7 mouse cellular contexts compared by ENCODE assay signal in the genomic region with DNA sequence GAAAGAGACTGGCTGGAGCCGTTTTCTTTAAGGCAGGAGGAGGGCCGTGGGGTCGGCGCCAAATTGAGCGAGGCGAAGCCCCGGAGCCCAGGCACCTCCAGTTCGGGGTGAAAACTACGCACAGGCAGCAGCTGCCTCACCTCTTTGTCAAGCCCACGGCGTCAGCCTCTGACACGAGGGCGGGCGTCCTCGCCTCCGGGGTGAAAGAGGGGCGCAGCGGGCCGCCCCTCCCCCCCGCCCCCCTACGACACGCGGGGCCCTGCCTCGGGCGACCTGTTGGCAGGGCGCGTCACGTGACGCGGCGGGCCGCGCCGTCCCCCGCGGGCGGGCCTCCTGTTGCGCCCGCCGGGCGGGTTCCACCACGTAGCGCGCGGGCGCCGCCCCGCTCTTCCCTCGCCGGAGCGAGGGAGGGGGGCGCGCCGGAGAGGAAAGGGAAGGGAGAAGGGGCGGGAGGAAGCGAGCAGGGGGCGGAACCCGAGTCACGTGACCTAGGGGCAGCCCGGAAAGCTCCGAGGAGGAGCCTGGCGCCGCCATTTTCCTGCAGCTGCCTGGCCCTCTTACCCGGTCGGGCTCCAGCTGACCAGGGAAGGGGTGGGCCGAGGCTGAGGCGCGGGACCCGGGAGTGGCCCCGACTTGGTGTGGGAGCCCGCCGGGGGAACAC. TPM values are rescaled to one million over a fixed set of nuclear protein-coding genes. Genes with fewer than 3 reads are reported as not detected.
DNase-seq lines count a peak whose midpoint lies in the region; ATAC-seq and TF ChIP-seq lines count a peak whose summit lies in the region.

A gene (plus strand): TSS at position 482 of the 661 bp plus-strand sequence.

- peak; percentile 98 for DNase-seq in adrenal gland, postnatal 25 days
- peak; percentile 99 for DNase-seq in heart, adult 18-20 months
- peak; percentile 98 for DNase-seq in kidney, adult 2 months
- peak; percentile 94 to 98 for DNase-seq in spleen, adult 2 months (ENCODE audit: low read depth in 1 of 2, low spot score in 2 of 2)

- H3K4me3 ChIP-seq in embryonic facial prominence, embryonic 12.5 days = peak within 1 kb of the TSS; percentile 92
- peak within 1 kb of the TSS; percentile 93 for H3K4me3 ChIP-seq in kidney, adult 2 months (ENCODE audit: insufficient read depth, low read depth, low read length)
- H3K4me3 ChIP-seq in limb, embryonic 12.5 days (replicated peaks) = peak within 1 kb of the TSS; percentile 89
- peak within 1 kb of the TSS; percentile 97 for H3K4me3 ChIP-seq in midbrain, embryonic 15.5 days
- H3K4me3 ChIP-seq in spleen, adult 2 months (ENCODE audit: extremely low read depth, insufficient read depth, insufficient read length) = peak within 1 kb of the TSS; percentile 91

- peak within 1 kb of the TSS; percentile 69 for H3K4me2 ChIP-seq in embryonic facial prominence, embryonic 12.5 days (replicated peaks)
- peak within 1 kb of the TSS; percentile 70 for H3K4me2 ChIP-seq in limb, embryonic 12.5 days
- peak within 1 kb of the TSS; percentile 86 for H3K4me2 ChIP-seq in midbrain, embryonic 15.5 days

- H3K27ac ChIP-seq in embryonic facial prominence, embryonic 12.5 days = peak within 1 kb of the TSS; percentile 98
- H3K27ac ChIP-seq in kidney, adult 2 months (ENCODE audit: insufficient read depth, low read depth, low read length) = peak within 1 kb of the TSS; percentile 99
- peak within 1 kb of the TSS; percentile 98 for H3K27ac ChIP-seq in limb, embryonic 12.5 days
- H3K27ac ChIP-seq in midbrain, embryonic 15.5 days = peak within 1 kb of the TSS; percentile 98
- H3K27ac ChIP-seq in spleen, adult 2 months (ENCODE audit: insufficient read depth, low read length) = peak within 1 kb of the TSS; percentile 98

- WGBS in embryonic facial prominence, embryonic 12.5 days = under 1% methylated on average over 61 of the region's 72 CpGs
- WGBS in kidney, adult 2 months = 1% methylated on average over 44 of the region's 72 CpGs
- under 1% methylated on average over 40 of the region's 72 CpGs for WGBS in limb, embryonic 12.5 days
- WGBS in midbrain, embryonic 15.5 days = under 1% methylated on average over 56 of the region's 72 CpGs
- WGBS in spleen, adult 2 months = 2% methylated on average over 62 of the region's 72 CpGs

- TF ChIP-seq CTCF in kidney, adult 2 months (conservative IDR thresholded peaks at IDR 0.05; ENCODE audit: insufficient read depth, insufficient read length, low read depth, low read length) = no peak
- no peak for TF ChIP-seq CTCF in spleen, adult 2 months (IDR thresholded peaks at IDR 0.05; ENCODE audit: extremely low read depth, insufficient read depth, insufficient read length, insufficient replicate concordance)

- peak; percentile 94 for ATAC-seq in embryonic facial prominence, embryonic 12.5 days (ENCODE audit: insufficient number of reproducible peaks, insufficient read depth, low FRiP score, low TSS enrichment)
- ATAC-seq in limb, embryonic 12.5 days (ENCODE audit: insufficient number of reproducible peaks, insufficient read depth, low FRiP score, low TSS enrichment, low read depth) = peak; percentile 95
- peak; percentile 95 for ATAC-seq in midbrain, embryonic 15.5 days (replicated peaks)

- H3K4me1 ChIP-seq in embryonic facial prominence, embryonic 12.5 days = peaks cover 12% of the 10 kb centered on the region; the same call in 1 of the 2 replicates
- H3K4me1 ChIP-seq in kidney, adult 2 months (ENCODE audit: control insufficient read depth, insufficient read depth, low read length) = peaks cover 12% of the 10 kb centered on the region; the same call in 1 of the 2 replicates
- H3K4me1 ChIP-seq in limb, embryonic 12.5 days (replicated peaks) = peaks cover 14% of the 10 kb centered on the region
- peaks cover 21% of the 10 kb centered on the region for H3K4me1 ChIP-seq in midbrain, embryonic 15.5 days
- H3K4me1 ChIP-seq in spleen, adult 2 months (ENCODE audit: control insufficient read depth, insufficient read depth, insufficient read length) = no peaks in the 10 kb centered on the region; the same call in 1 of the 2 replicates

- peak within 1 kb of the TSS; percentile 96 for H3K9ac ChIP-seq in embryonic facial prominence, embryonic 12.5 days
- peak within 1 kb of the TSS; percentile 96 for H3K9ac ChIP-seq in limb, embryonic 12.5 days (replicated peaks)
- H3K9ac ChIP-seq in midbrain, embryonic 15.5 days = peak within 1 kb of the TSS; percentile 98

- H3K9me3 ChIP-seq in embryonic facial prominence, embryonic 12.5 days = no peaks in the 10 kb centered on the region
- H3K9me3 ChIP-seq in limb, embryonic 12.5 days = no peaks in the 10 kb centered on the region
- no peaks in the 10 kb centered on the region for H3K9me3 ChIP-seq in midbrain, embryonic 15.5 days

- no peaks in the 10 kb centered on the region for H3K27me3 ChIP-seq in embryonic facial prominence, embryonic 12.5 days
- no peaks in the 10 kb centered on the region for H3K27me3 ChIP-seq in kidney, adult 2 months (replicated peaks; ENCODE audit: control insufficient read depth, insufficient read depth, low read length)
- no peaks in the 10 kb centered on the region for H3K27me3 ChIP-seq in limb, embryonic 12.5 days
- H3K27me3 ChIP-seq in midbrain, embryonic 15.5 days (replicated peaks) = no peaks in the 10 kb centered on the region
- H3K27me3 ChIP-seq in spleen, adult 2 months (ENCODE audit: control insufficient read depth, insufficient read depth, low read length) = no peaks in the 10 kb centered on the region

- no peaks in the 10 kb centered on the region for H3K36me3 ChIP-seq in embryonic facial prominence, embryonic 12.5 days
- H3K36me3 ChIP-seq in kidney, adult 2 months (ENCODE audit: control insufficient read depth, insufficient read depth, low read length) = no peaks in the 10 kb centered on the region
- no peaks in the 10 kb centered on the region for H3K36me3 ChIP-seq in limb, embryonic 12.5 days
- 0 out of 2 replicates have a peak, but pooled peaks cover 2% of the 10 kb centered on the region for H3K36me3 ChIP-seq in midbrain, embryonic 15.5 days (replicated peaks)
- H3K36me3 ChIP-seq in spleen, adult 2 months (ENCODE audit: control insufficient read depth, insufficient read depth, low read length) = no peaks in the 10 kb centered on the region

- peak; percentile 63 for TF ChIP-seq POLR2A in kidney, adult 2 months (IDR thresholded peaks at IDR 0.05; ENCODE audit: low read depth, low read length)
- peak; percentile 74 for TF ChIP-seq POLR2A in spleen, adult 2 months (IDR thresholded peaks at IDR 0.05; ENCODE audit: low read depth, low read length)

RNA-seq across cellular contexts. Expression of the gene that starts here (rescaled TPM):
- 152 and 162 TPM in 2 replicates for total RNA-seq in adrenal gland, postnatal 25 days (2021)
- polyA plus RNA-seq in embryonic facial prominence, embryonic 12.5 days (2016; fragmentation: Nextera tagmentation; extraction: Ambion mirVana) = 43.7 and 45.7 TPM in 2 replicates
- total RNA-seq in heart, adult 18-20 months (2021) = 100 to 1,000 TPM; 114 to 129 TPM
- 89.4 and 99.3 TPM in 2 replicates for polyA plus RNA-seq in kidney, adult 2 months (2012; rRNA removed)
- polyA plus RNA-seq in limb, embryonic 12.5 days (2016; fragmentation: Nextera tagmentation; extraction: Ambion mirVana) = 39.2 and 45.4 TPM in 2 replicates
- polyA plus RNA-seq in midbrain, embryonic 15.5 days (2015; fragmentation: Nextera tagmentation; extraction: Ambion mirVana) = 38.1 and 39.1 TPM in 2 replicates
- polyA plus RNA-seq in spleen, adult 2 months (2012; rRNA removed) = 36.7 and 40.3 TPM in 2 replicates

Comparison
In these comparisons a context has a peak if more than half of its experiments do, and no peak if none do; other contexts are left out.
1. Peak in every context shown above with its lines: DNase-seq, ATAC-seq, H3K4me3 ChIP-seq and H3K27ac ChIP-seq.